Mouse (Mus musculus): ENCODE measurements around the gene Mgat5.

GRCm38 (mm10) chr1:127248433-127248832, 43.6 kb downstream of the Mgat5 start:
- TF ChIP-seq CTCF (IDR thresholded peaks at IDR 0.05; ENCODE audit: extremely low read depth, insufficient read length, insufficient replicate concordance, low read depth, low read length) (no peak), POLR2A (IDR thresholded peaks at IDR 0.05; ENCODE audit: low read depth, low read length) (no peak)

Measured in small intestine, adult 2 months (tissue).